Mouse (Mus musculus) limb, embryonic 10.5 days (tissue): ENCODE measurements at regions not wholly inside any gene's neighbourhood (a gene's known extent, or its start where the extent isn't known, plus 50 kb on each side); places are given as distances from the start of the nearest gene placed in this dataset.
A peak's percentile ranks its signal among the peaks of the same experiment; 100 is the strongest.

Source experiments
- DNase-seq: peaks from one replicate; pipeline ENCODE4 v3.0.0-alpha.2; 2017; ENCODE audit warnings: low spot score
- H3K27ac ChIP-seq: fragments of 300-500 bp; sonication (generic); 2 replicates; pipeline ENCODE4 v1.5.1; 2016; ENCODE audit warnings: mild to moderate bottlenecking
- H3K27me3 ChIP-seq: fragments of 300-500 bp; sonication (generic); 2 replicates; pipeline ENCODE4 v1.6.1; 2016; ENCODE audit warnings: low read depth, mild to moderate bottlenecking; ENCODE audit not compliant: poor library complexity, severe bottlenecking
- H3K36me3 ChIP-seq: fragments of 300-500 bp; sonication (generic); 2 replicates; pipeline ENCODE4 v1.6.1; 2016; ENCODE audit warnings: mild to moderate bottlenecking, moderate library complexity
- H3K4me1 ChIP-seq: fragments of 300-500 bp; sonication (generic); 2 replicates; pipeline ENCODE4 v1.6.1; 2016
- H3K4me3 ChIP-seq: fragments of 300-500 bp; sonication (generic); 2 replicates; pipeline ENCODE4 v1.5.1; 2016; ENCODE audit warnings: mild to moderate bottlenecking, moderate library complexity
- H3K9me3 ChIP-seq: fragments of 300-500 bp; sonication (generic); replicated peaks from 2 replicates; pipeline ENCODE4 v1.6.1; 2016; ENCODE audit warnings: mild to moderate bottlenecking
- WGBS: fragments of 180-500 bp; shearing (Covaris S2); methylation state at CpG from one replicate; pipeline ENCODE4 v1.1.7; 2016; 5-methylcytosine and 5-hydroxymethylcytosine counted together

- Histone ChIP-seq H3K4me3 (no peak overlapping the region), H3K27ac (no peak overlapping the region), H3K27me3 (peaks cover 32% of the 10 kb centered on the region), H3K36me3 (no peaks in the 10 kb centered on the region), H3K9me3 (no peaks in the 10 kb centered on the region), H3K4me1 (peaks cover 2% of the 10 kb centered on the region)
- DNase-seq, result no peak
- 79% methylated on average over 3 of the region's 3 CpGs for WGBS
Measured at GRCm38 (mm10) chr16:93145617-93146016, 319.7 kb upstream of the Runx1 start.

GRCm38 (mm10) chr16:93144033-93144432 lies 318.1 kb upstream of the Runx1 start:
- Histone ChIP-seq H3K4me1 (peaks cover 17% of the 10 kb centered on the region), H3K9me3 (no peaks in the 10 kb centered on the region), H3K36me3 (no peaks in the 10 kb centered on the region), H3K27me3 (peaks cover 30% of the 10 kb centered on the region), H3K4me3 (no peak overlapping the region), H3K27ac (no peak overlapping the region)
- DNase-seq, result no peak
- 89% methylated on average over 5 of the region's 5 CpGs for WGBS

GRCm38 (mm10) chr16:93143164-93143563 lies 317.2 kb upstream of the Runx1 start:
- DNase-seq, result no peak
- Histone ChIP-seq H3K9me3 (no peaks in the 10 kb centered on the region), H3K4me3 (no peak overlapping the region), H3K27ac (no peak overlapping the region), H3K36me3 (no peaks in the 10 kb centered on the region), H3K4me1 (peaks cover 24% of the 10 kb centered on the region), H3K27me3 (peaks cover 25% of the 10 kb centered on the region)
- 94% methylated on average over 10 of the region's 10 CpGs for WGBS

- H3K27me3 ChIP-seq, result peaks cover 32% of the 10 kb centered on the region
- DNase-seq, result no peak
- 85% methylated on average over 6 of the region's 6 CpGs for WGBS
- H3K36me3 ChIP-seq, result no peaks in the 10 kb centered on the region
- H3K4me3 ChIP-seq, result no peak overlapping the region
- H3K27ac ChIP-seq, result no peak overlapping the region
- H3K4me1 ChIP-seq, result peaks cover 32% of the 10 kb centered on the region
- no peaks in the 10 kb centered on the region for H3K9me3 ChIP-seq
Measured at GRCm38 (mm10) chr16:93141967-93142366, 316.0 kb upstream of the Runx1 start.

- Histone ChIP-seq H3K27me3 (peaks cover 32% of the 10 kb centered on the region), H3K4me1 (peaks cover 32% of the 10 kb centered on the region), H3K27ac (no peak overlapping the region), H3K36me3 (no peaks in the 10 kb centered on the region), H3K9me3 (no peaks in the 10 kb centered on the region), H3K4me3 (no peak overlapping the region)
- DNase-seq, result no peak
- WGBS, result 53% methylated on average over 15 of the region's 15 CpGs
Measured at GRCm38 (mm10) chr16:93140535-93141110, 314.7 kb upstream of the Runx1 start.

GRCm38 (mm10) chr16:93137249-93137648 lies 311.3 kb upstream of the Runx1 start:
- Histone ChIP-seq H3K27ac (no peak overlapping the region), H3K27me3 (peaks cover 20% of the 10 kb centered on the region; the same call in 1 of the 2 replicates), H3K36me3 (no peaks in the 10 kb centered on the region), H3K4me1 (peaks cover 32% of the 10 kb centered on the region), H3K4me3 (no peak overlapping the region), H3K9me3 (no peaks in the 10 kb centered on the region)
- 41% methylated on average over 1 of the region's 1 CpGs for WGBS
- DNase-seq, result no peak

GRCm38 (mm10) chr16:93131404-93131803 lies 305.5 kb upstream of the Runx1 start:
- no peaks in the 10 kb centered on the region for H3K9me3 ChIP-seq
- DNase-seq, result no peak
- 93% methylated on average over 5 of the region's 5 CpGs for WGBS
- peaks cover 3% of the 10 kb centered on the region; the same call in 1 of the 2 replicates for H3K4me1 ChIP-seq
- no peak overlapping the region for H3K27ac ChIP-seq
- no peaks in the 10 kb centered on the region for H3K36me3 ChIP-seq
- H3K27me3 ChIP-seq, result 0 out of 2 replicates have a peak, but pooled peaks cover 4% of the 10 kb centered on the region
- H3K4me3 ChIP-seq, result no peak overlapping the region

GRCm38 (mm10) chr16:93130622-93131021 lies 304.7 kb upstream of the Runx1 start:
- H3K36me3 ChIP-seq, result no peaks in the 10 kb centered on the region
- 85% methylated on average over 6 of the region's 6 CpGs for WGBS
- DNase-seq, result no peak
- 0 out of 2 replicates have a peak, but pooled peaks cover 4% of the 10 kb centered on the region for H3K27me3 ChIP-seq
- H3K27ac ChIP-seq, result 0 out of 2 replicates have a peak overlapping the region, but pooled peaks have one; percentile 0
- H3K4me1 ChIP-seq, result peaks cover 3% of the 10 kb centered on the region; the same call in 1 of the 2 replicates
- no peak overlapping the region for H3K4me3 ChIP-seq
- H3K9me3 ChIP-seq, result no peaks in the 10 kb centered on the region

GRCm38 (mm10) chr16:93123707-93124106 lies 297.8 kb upstream of the Runx1 start:
- Histone ChIP-seq H3K27me3 (no peaks in the 10 kb centered on the region), H3K4me1 (no peaks in the 10 kb centered on the region), H3K4me3 (no peak overlapping the region), H3K27ac (no peak overlapping the region), H3K9me3 (no peaks in the 10 kb centered on the region), H3K36me3 (no peaks in the 10 kb centered on the region)
- DNase-seq, result no peak
- 91% methylated on average over 7 of the region's 8 CpGs for WGBS

- no peak for DNase-seq
- no peaks in the 10 kb centered on the region for H3K27me3 ChIP-seq
- no peaks in the 10 kb centered on the region for H3K9me3 ChIP-seq
- no peaks in the 10 kb centered on the region for H3K36me3 ChIP-seq
- WGBS, result 88% methylated on average over 16 of the region's 16 CpGs
- H3K27ac ChIP-seq, result no peak overlapping the region
- H3K4me3 ChIP-seq, result no peak overlapping the region
- no peaks in the 10 kb centered on the region for H3K4me1 ChIP-seq
Measured at GRCm38 (mm10) chr16:93116111-93116969, 290.4 kb upstream of the Runx1 start.

GRCm38 (mm10) chr16:93110912-93111311 lies 285.0 kb upstream of the Runx1 start:
- H3K4me3 ChIP-seq, result no peak overlapping the region
- no peaks in the 10 kb centered on the region for H3K4me1 ChIP-seq
- DNase-seq, result no peak
- WGBS, result 85% methylated on average over 3 of the region's 3 CpGs
- no peaks in the 10 kb centered on the region for H3K36me3 ChIP-seq
- no peaks in the 10 kb centered on the region for H3K9me3 ChIP-seq
- H3K27me3 ChIP-seq, result no peaks in the 10 kb centered on the region
- H3K27ac ChIP-seq, result no peak overlapping the region

GRCm38 (mm10) chr16:93110451-93110850 lies 284.5 kb upstream of the Runx1 start:
- no peak for DNase-seq
- Histone ChIP-seq H3K27ac (no peak overlapping the region), H3K36me3 (no peaks in the 10 kb centered on the region), H3K9me3 (no peaks in the 10 kb centered on the region), H3K4me1 (no peaks in the 10 kb centered on the region), H3K27me3 (no peaks in the 10 kb centered on the region), H3K4me3 (no peak overlapping the region)
- 84% methylated on average over 6 of the region's 6 CpGs for WGBS

GRCm38 (mm10) chr16:93109683-93110407 lies 283.9 kb upstream of the Runx1 start:
- Histone ChIP-seq H3K36me3 (no peaks in the 10 kb centered on the region), H3K27me3 (no peaks in the 10 kb centered on the region), H3K4me3 (no peak overlapping the region), H3K4me1 (no peaks in the 10 kb centered on the region), H3K9me3 (no peaks in the 10 kb centered on the region), H3K27ac (no peak overlapping the region)
- DNase-seq, result no peak
- 92% methylated on average over 12 of the region's 12 CpGs for WGBS
